Mouse (Mus musculus) gastrocnemius, postnatal 25 days (tissue): Measurements from ENCODE around the gene Tfcp2. TPM values are rescaled to one million over a fixed set of nuclear protein-coding genes. Genes with fewer than 3 reads are reported as not detected.
A peak's percentile ranks its signal among the peaks of the same experiment; 100 is the strongest.

Experiments used
- DNase-seq: peaks from one replicate; pipeline ENCODE4 v3.0.0; 2022
- total RNA-seq, 2 experiments: library from RNA; stranded (reverse); gene quantifications; 1 replicate in 1 of 2; 2 replicates in 1 of 2; pipeline ENCODE4 v1.2.3; 2021

The Tfcp2 gene
- total RNA-seq, 2 experiments from 2014 or later: 9.3 to 11.1 TPM

- DNase-seq: no peak
Observed at GRCm38 (mm10) chr15:100487050-100487449, 64.8 kb downstream of the Tfcp2 start.

- DNase-seq: no peak
Observed at GRCm38 (mm10) chr15:100486450-100486849, 65.4 kb downstream of the Tfcp2 start.

- peak; percentile 50 for DNase-seq
Observed at GRCm38 (mm10) chr15:100485576-100485975, 66.2 kb downstream of the Tfcp2 start.

GRCm38 (mm10) chr15:100478925-100479324 is 72.9 kb downstream of the Tfcp2 start:
- no peak for DNase-seq

GRCm38 (mm10) chr15:100478351-100478750 is 73.5 kb downstream of the Tfcp2 start:
- no peak for DNase-seq

GRCm38 (mm10) chr15:100473926-100474503 is 77.8 kb downstream of the Tfcp2 start:
- DNase-seq: no peak

- no peak for DNase-seq
Observed at GRCm38 (mm10) chr15:100470037-100470436, 81.8 kb downstream of the Tfcp2 start.

GRCm38 (mm10) chr15:100469189-100469545 is 82.6 kb downstream of the Tfcp2 start:
- DNase-seq: no peak

- DNase-seq: peak; percentile 92
Observed at GRCm38 (mm10) chr15:100468295-100469188, 83.3 kb downstream of the Tfcp2 start, which contains the start of gene Letmd1. Letmd1 (plus strand) TSS chr15:100469023.

GRCm38 (mm10) chr15:100467738-100468137 is 84.1 kb downstream of the Tfcp2 start:
- DNase-seq: no peak

GRCm38 (mm10) chr15:100465432-100465831 is 86.4 kb downstream of the Tfcp2 start:
- DNase-seq: no peak

- DNase-seq: no peak
Observed at GRCm38 (mm10) chr15:100463712-100464111, 88.1 kb downstream of the Tfcp2 start.

GRCm38 (mm10) chr15:100462086-100462485 is 89.7 kb downstream of the Tfcp2 start:
- no peak for DNase-seq

- no peak for DNase-seq
Observed at GRCm38 (mm10) chr15:100461646-100462045, 90.2 kb downstream of the Tfcp2 start.

GRCm38 (mm10) chr15:100460942-100461341 is 90.9 kb downstream of the Tfcp2 start:
- DNase-seq: no peak

GRCm38 (mm10) chr15:100458055-100458454 is 93.8 kb downstream of the Tfcp2 start:
- no peak for DNase-seq

- peak; percentile 44 for DNase-seq
Observed at GRCm38 (mm10) chr15:100457340-100457739, 94.5 kb downstream of the Tfcp2 start.

GRCm38 (mm10) chr15:100456356-100456991 is 95.3 kb downstream of the Tfcp2 start:
- DNase-seq: no peak

GRCm38 (mm10) chr15:100452486-100452885 is 99.3 kb downstream of the Tfcp2 start:
- DNase-seq: no peak

GRCm38 (mm10) chr15:100451245-100451644 is 100.6 kb downstream of the Tfcp2 start:
- DNase-seq: peak; percentile 57

- no peak for DNase-seq
Observed at GRCm38 (mm10) chr15:100449495-100449894, 102.3 kb downstream of the Tfcp2 start.

- DNase-seq: no peak
Observed at GRCm38 (mm10) chr15:100448572-100448971, 103.2 kb downstream of the Tfcp2 start.
